25 mouse cellular contexts compared by ENCODE assay signal in genomic region chr5:26622116-26622515, GRCm38 (mm10).
"Had no signal": no experiment of that assay in that cellular context is flagged by ENCODE, and none has a peak within 500 bp of the region (broad histone marks: within the 10 kb centered on the region; RNA-seq: fewer than 3 reads in every experiment).

No protein-coding gene starts in this region.

- H3K36me3 ChIP-seq: heart, embryonic 13.5 days; heart, embryonic 15.5 days; hindbrain, embryonic 13.5 days; hindbrain, embryonic 15.5 days; limb, embryonic 10.5 days; limb, embryonic 12.5 days; liver, embryonic 13.5 days; liver, embryonic 15.5 days had no signal

- H3K9ac ChIP-seq: heart, embryonic 13.5 days; heart, embryonic 15.5 days; hindbrain, embryonic 13.5 days; hindbrain, embryonic 15.5 days; limb, embryonic 12.5 days; liver, embryonic 13.5 days; liver, embryonic 15.5 days had no signal

- H3K27me3 ChIP-seq: heart, embryonic 13.5 days; heart, embryonic 15.5 days; hindbrain, embryonic 13.5 days; hindbrain, embryonic 15.5 days; limb, embryonic 12.5 days; liver, embryonic 13.5 days; liver, embryonic 15.5 days had no signal

- H3K27ac ChIP-seq: gastrocnemius, adult 2 months; heart, embryonic 13.5 days; heart, embryonic 15.5 days; hindbrain, embryonic 13.5 days; hindbrain, embryonic 15.5 days; hindbrain, postnatal 0 days; left cerebral cortex, adult 2 months; limb, embryonic 10.5 days; limb, embryonic 12.5 days; liver, embryonic 13.5 days; liver, embryonic 15.5 days had no signal

- H3K9me3 ChIP-seq: heart, embryonic 13.5 days; heart, embryonic 15.5 days; hindbrain, embryonic 13.5 days; hindbrain, embryonic 15.5 days; limb, embryonic 10.5 days; limb, embryonic 12.5 days; liver, embryonic 13.5 days; liver, embryonic 15.5 days had no signal

- DNase-seq: gastrocnemius, adult 2 months; gastrocnemius, postnatal 10 days; gastrocnemius, postnatal 25 days; heart, adult 18-20 months; heart, postnatal 14 days; heart, postnatal 36 days; kidney, adult 11 months; kidney, adult 2 months; kidney, postnatal 10 days; kidney, postnatal 36 days; layer of hippocampus, adult 9-11 months; liver; liver, embryonic 13.5 days had no signal

- H3K4me1 ChIP-seq: heart, embryonic 13.5 days; heart, embryonic 15.5 days; hindbrain, embryonic 13.5 days; hindbrain, embryonic 15.5 days; limb, embryonic 10.5 days; limb, embryonic 12.5 days; liver, embryonic 13.5 days; liver, embryonic 15.5 days had no signal

- H3K4me3 ChIP-seq: gastrocnemius, adult 2 months; heart, embryonic 13.5 days; heart, embryonic 15.5 days; hindbrain, embryonic 13.5 days; hindbrain, embryonic 15.5 days; left cerebral cortex, adult 2 months; limb, embryonic 10.5 days; limb, embryonic 12.5 days; liver, embryonic 13.5 days; liver, embryonic 15.5 days had no signal

- H3K4me2 ChIP-seq: heart, embryonic 11.5 days; heart, embryonic 13.5 days; heart, embryonic 15.5 days; hindbrain, embryonic 13.5 days; hindbrain, embryonic 15.5 days; limb, embryonic 12.5 days; liver, embryonic 11.5 days; liver, embryonic 13.5 days; liver, embryonic 15.5 days had no signal

- ATAC-seq: hindbrain, postnatal 0 days; intestine, embryonic 16.5 days had no signal
